ENCODE assay signal across 18 mouse cellular contexts in the genomic region with DNA sequence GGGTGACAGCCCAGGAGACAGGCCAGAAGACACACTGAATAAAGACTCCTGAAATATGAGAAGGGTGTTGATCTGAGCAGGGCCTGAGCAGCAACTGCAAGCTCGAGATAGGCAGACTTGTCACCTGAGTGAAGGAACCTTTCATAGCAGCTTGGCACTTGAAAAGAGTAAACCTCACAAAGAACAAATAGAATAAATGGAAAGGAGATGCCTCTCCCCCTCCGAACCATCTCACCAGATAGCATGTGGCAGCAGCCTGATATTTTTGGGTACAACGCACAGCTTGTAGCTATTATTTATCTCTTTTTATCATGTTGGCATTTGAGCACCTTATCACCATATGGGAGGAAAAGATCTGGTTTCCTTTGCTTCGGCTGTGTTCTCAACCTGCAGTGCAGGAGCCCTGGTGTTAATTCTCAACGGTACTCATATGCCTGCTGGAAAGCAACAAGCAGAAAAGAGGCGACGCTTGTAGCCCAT.
DNase-seq lines count a peak whose midpoint lies in the region; ATAC-seq lines count a peak whose summit lies in the region.
"Had no signal": no experiment of that assay in that cellular context is flagged by ENCODE, and none has a peak within 500 bp of the region (broad histone marks: within the 10 kb centered on the region; RNA-seq: fewer than 3 reads in every experiment).

No protein-coding gene starts in this region.

- peaks cover 24% of the 10 kb centered on the region for H3K4me1 ChIP-seq in liver, embryonic 12.5 days
- H3K4me1 ChIP-seq: forebrain, embryonic 10.5 days; hindbrain, embryonic 13.5 days; neural tube, embryonic 13.5 days had no signal

- no peaks in the 10 kb centered on the region for H3K9me3 ChIP-seq in liver, embryonic 12.5 days (replicated peaks)
- H3K9me3 ChIP-seq: hindbrain, embryonic 13.5 days had no signal

- H3K4me3 ChIP-seq in liver, embryonic 12.5 days, result no peak overlapping the region
- H3K4me3 ChIP-seq: forebrain, embryonic 10.5 days; hindbrain, embryonic 13.5 days; limb, embryonic 12.5 days; neural tube, embryonic 13.5 days had no signal

- no peaks in the 10 kb centered on the region for H3K27me3 ChIP-seq in liver, embryonic 12.5 days (replicated peaks)
- H3K27me3 ChIP-seq: hindbrain, embryonic 13.5 days; limb, embryonic 12.5 days; neural tube, embryonic 13.5 days had no signal

- DNase-seq in cerebellum, adult 18-20 months, result peak; percentile 12 to 22
- no peak for DNase-seq in cerebellum, adult 11 months
- DNase-seq in 416B (ENCODE audit: low read depth), result peak; percentile 64
- DNase-seq in cerebellum, postnatal 25 days, result peak; percentile 6 to 11
- no peak for DNase-seq in adrenal gland, adult (ENCODE audit: inconsistent age in 2 of 2, low spot score in 1 of 2)
- no peak for DNase-seq in adrenal gland, adult 8-10 months
- DNase-seq in retina, embryonic 14.5 days (ENCODE audit: low spot score), result no peak
- DNase-seq: embryo, embryonic 11 days; kidney, adult 18-20 months; lung, postnatal 10 days; midbrain, embryonic 14.5 days; right cerebral cortex, adult 18-20 months had no signal

- H3K27ac ChIP-seq in liver, embryonic 12.5 days, result peak overlapping the region; percentile 73
- H3K27ac ChIP-seq: forebrain, embryonic 10.5 days; hindbrain, embryonic 13.5 days; limb, embryonic 12.5 days; neural tube, embryonic 13.5 days had no signal

- 0 out of 2 replicates have a peak overlapping the region, but pooled peaks have one; percentile 17 for H3K4me2 ChIP-seq in liver, embryonic 12.5 days
- H3K4me2 ChIP-seq: heart, embryonic 11.5 days; hindbrain, embryonic 13.5 days; limb, embryonic 12.5 days; neural tube, embryonic 13.5 days had no signal

- H3K36me3 ChIP-seq in liver, embryonic 12.5 days, result no peaks in the 10 kb centered on the region
- H3K36me3 ChIP-seq: forebrain, embryonic 10.5 days; hindbrain, embryonic 13.5 days; limb, embryonic 12.5 days; neural tube, embryonic 13.5 days had no signal

- H3K9ac ChIP-seq in liver, embryonic 12.5 days, result no peak overlapping the region
- H3K9ac ChIP-seq: hindbrain, embryonic 13.5 days; limb, embryonic 12.5 days; neural tube, embryonic 13.5 days had no signal

- ATAC-seq in liver, embryonic 12.5 days, result peak; percentile 88

- 20% methylated on average over 7 of the region's 7 CpGs for WGBS in liver, embryonic 12.5 days (ENCODE audit: insufficient replicate concordance)

Comparison
In these comparisons a context has a peak if more than half of its experiments do, and no peak if none do; other contexts are left out.
1. DNase-seq: peak in cerebellum, adult 18-20 months (2 of 2), 416B (single experiment) and cerebellum, postnatal 25 days (2 of 2); none in cerebellum, adult 11 months (single experiment), adrenal gland, adult (0 of 2), adrenal gland, adult 8-10 months (single experiment) and retina, embryonic 14.5 days (single experiment).